Mouse (Mus musculus): Measurements from ENCODE around the gene Pard3b. TPM values are rescaled to one million over a fixed set of nuclear protein-coding genes. Genes with fewer than 3 reads are reported as not detected.
A peak's percentile ranks its signal among the peaks of the same experiment; 100 is the strongest.

Pard3b gene
- 1 to 10 TPM; 5.7 to 6.0 TPM for total RNA-seq (2021)
- long read RNA-seq, experiment 1, partial matches to known transcripts: 0 of 1 reads
- long read RNA-seq, experiment 1, other reads (novel, unspliced or antisense): 1 of 1 reads
- long read RNA-seq, experiment 2, partial matches to known transcripts: 0 of 2 reads
- long read RNA-seq, experiment 2, other reads (novel, unspliced or antisense): 2 of 2 reads

- intact Hi-C loops (cut with DNase I; ENCODE audit: low total_unique reads): no loop called here
- DNase-seq: peak; percentile 79
These were observed at the start of gene Pard3b for GRCm38 (mm10) chr1:61638347-61639111. Pard3b (plus strand) TSS chr1:61638824.

- intact Hi-C loops (cut with DNase I; ENCODE audit: low total_unique reads): no loop called here
- no peak for DNase-seq
These were observed 22.4 kb upstream of the Pard3b start for GRCm38 (mm10) chr1:61616176-61616575.

GRCm38 (mm10) chr1:61620651-61621050 lies 18.0 kb upstream of the Pard3b start:
- no peak for DNase-seq
- intact Hi-C loops (cut with DNase I; ENCODE audit: low total_unique reads): no loop called here

GRCm38 (mm10) chr1:61629857-61630256 lies 8.8 kb upstream of the Pard3b start:
- no peak for DNase-seq
- intact Hi-C loops (cut with DNase I; ENCODE audit: low total_unique reads): no loop called here

- DNase-seq: no peak
- intact Hi-C loops (cut with DNase I; ENCODE audit: low total_unique reads): no loop called here
These were observed 780 bp downstream of the Pard3b start for GRCm38 (mm10) chr1:61639114-61640093.

GRCm38 (mm10) chr1:61641880-61642279 lies 3.3 kb downstream of the Pard3b start:
- intact Hi-C loops (cut with DNase I; ENCODE audit: low total_unique reads): no loop called here
- no peak for DNase-seq

- DNase-seq: no peak
- intact Hi-C loops (cut with DNase I; ENCODE audit: low total_unique reads): no loop called here
These were observed 6.4 kb downstream of the Pard3b start for GRCm38 (mm10) chr1:61645062-61645461.

- DNase-seq: no peak
- intact Hi-C loops (cut with DNase I; ENCODE audit: low total_unique reads): no loop called here
These were observed 11.3 kb downstream of the Pard3b start for GRCm38 (mm10) chr1:61649964-61650363.

GRCm38 (mm10) chr1:61651454-61652271 lies 13.0 kb downstream of the Pard3b start:
- DNase-seq: no peak
- intact Hi-C loops (cut with DNase I; ENCODE audit: low total_unique reads): no loop called here

GRCm38 (mm10) chr1:61657760-61658159 lies 19.1 kb downstream of the Pard3b start:
- no peak for DNase-seq

GRCm38 (mm10) chr1:61659931-61660330 lies 21.3 kb downstream of the Pard3b start:
- intact Hi-C loops (cut with DNase I; ENCODE audit: low total_unique reads): no loop called here
- DNase-seq: no peak

More at GRCm38 (mm10) chr1:61657760-61658159, 19.1 kb downstream of the Pard3b start:
- intact Hi-C loops (cut with DNase I; ENCODE audit: low total_unique reads): no loop called here

GRCm38 (mm10) chr1:61685221-61685814 lies 46.7 kb downstream of the Pard3b start:
- DNase-seq: no peak
- intact Hi-C loops (cut with DNase I; ENCODE audit: low total_unique reads): no loop called here

GRCm38 (mm10) chr1:61685921-61686320 lies 47.3 kb downstream of the Pard3b start:
- no peak for DNase-seq
- intact Hi-C loops (cut with DNase I; ENCODE audit: low total_unique reads): no loop called here

GRCm38 (mm10) chr1:61688301-61688700 lies 49.7 kb downstream of the Pard3b start:
- intact Hi-C loops (cut with DNase I; ENCODE audit: low total_unique reads): no loop called here

GRCm38 (mm10) chr1:61698462-61699218 lies 60.0 kb downstream of the Pard3b start:
- DNase-seq: no peak
- intact Hi-C loops (cut with DNase I; ENCODE audit: low total_unique reads): no loop called here

More at GRCm38 (mm10) chr1:61688301-61688700, 49.7 kb downstream of the Pard3b start:
- no peak for DNase-seq

- intact Hi-C loops (cut with DNase I; ENCODE audit: low total_unique reads): no loop called here
- no peak for DNase-seq
These were observed 71.2 kb downstream of the Pard3b start for GRCm38 (mm10) chr1:61709812-61710211.

- intact Hi-C loops (cut with DNase I; ENCODE audit: low total_unique reads): no loop called here
- DNase-seq: no peak
These were observed 72.9 kb downstream of the Pard3b start for GRCm38 (mm10) chr1:61711523-61711922.

- no peak for DNase-seq
- intact Hi-C loops (cut with DNase I; ENCODE audit: low total_unique reads): no loop called here
These were observed 91.0 kb downstream of the Pard3b start for GRCm38 (mm10) chr1:61729654-61730053.
